Comparison of ENCODE assay signal across 1 mouse cellular context in the genomic region with DNA sequence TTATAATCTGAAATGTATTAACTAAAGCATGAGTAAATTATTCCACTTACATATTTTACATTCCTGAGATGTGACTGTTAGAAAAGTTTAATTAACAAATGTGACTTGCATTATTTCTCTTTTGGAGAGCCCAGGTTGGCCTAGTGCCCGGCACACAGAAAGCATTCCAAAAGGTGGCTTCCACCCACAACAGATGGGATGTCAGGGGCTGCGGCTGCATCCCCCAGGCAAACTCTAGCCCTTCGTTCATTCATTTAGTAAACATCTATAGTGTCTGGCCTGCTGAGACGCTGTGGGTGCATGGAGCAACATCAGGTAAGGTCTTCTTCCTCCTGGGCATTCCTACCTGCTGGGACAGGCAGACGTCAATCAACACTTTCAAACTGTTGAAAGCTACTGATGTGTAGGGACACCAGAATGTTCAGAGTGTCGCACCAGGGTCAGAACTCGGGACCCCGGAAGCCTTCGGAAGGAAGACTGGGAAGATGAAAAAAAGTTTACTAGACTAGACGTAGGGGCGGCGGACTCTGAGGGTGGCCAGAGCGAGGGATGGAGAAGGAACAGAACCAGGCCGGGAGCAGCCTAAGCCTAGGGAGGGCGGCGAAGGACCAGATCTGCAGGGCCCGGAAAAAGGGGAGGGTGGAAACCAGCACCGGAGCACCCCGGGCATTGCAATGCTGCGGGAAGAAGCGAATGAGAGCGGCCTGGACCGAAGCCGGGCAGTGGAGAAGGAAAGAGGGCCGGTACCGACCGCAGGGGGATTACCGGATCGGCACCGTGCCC.
TF ChIP-seq lines count a peak whose summit lies in the region.

No protein-coding gene starts in this region.

TF ChIP-seq in MEL, 35 proteins besides CTCF, POLR2A, EP300 and RAD21:
- TF ChIP-seq GATA1 (IDR thresholded peaks at IDR 0.05; ENCODE audit: low read depth, low read length), result no peak
- no peak for TF ChIP-seq RCOR1 (IDR thresholded peaks at IDR 0.05; ENCODE audit: low read depth, low read length)
TF ChIP-seq in MEL: peak in this region for 0.
